Mouse (Mus musculus) MEL (cell line): Measurements from ENCODE around the gene Fgfr1op2. TPM values are rescaled to one million over a fixed set of nuclear protein-coding genes. Genes with fewer than 3 reads are reported as not detected.
A peak's percentile ranks its signal among the peaks of the same experiment; 100 is the strongest.

Experiments used
- DNase-seq: peaks from one replicate; pipeline ENCODE4 v3.0.0; 2011; ENCODE audit warnings: low read depth, low spot score
- H3K27ac ChIP-seq: 2 replicates; pipeline ENCODE4 v1.5.1; 2012; ENCODE audit warnings: low read depth, mild to moderate bottlenecking, control low read depth, low read length, moderate library complexity; ENCODE audit not compliant: control insufficient read depth
- H3K27me3 ChIP-seq, 2 experiments: fragments of 150-350 bp in 1 of 2; sonication (generic) in 1 of 2; 2 replicates each; pipeline ENCODE4 v1.6.1; 2012; ENCODE audit warnings: low read length in 2 of 2, mild to moderate bottlenecking in 2 of 2, improper control_type of control experiment in 1 of 2, moderate library complexity in 1 of 2; ENCODE audit not compliant: insufficient read depth in 2 of 2, control insufficient read depth in 1 of 2
- H3K36me3 ChIP-seq, 2 experiments: 2 replicates each; pipeline ENCODE4 v1.6.1; 2012 to 2014; ENCODE audit warnings: low read length in 2 of 2, improper control_type of control experiment in 1 of 2, inconsistent platforms in 1 of 2, mild to moderate bottlenecking in 1 of 2; ENCODE audit not compliant: insufficient read depth in 2 of 2, control insufficient read depth in 1 of 2
- H3K4me1 ChIP-seq, 2 experiments: fragments of 150-350 bp in 1 of 2; sonication (generic) in 1 of 2; 2 replicates each; pipeline ENCODE4 v1.6.1; 2012; ENCODE audit warnings: low read length in 2 of 2, improper control_type of control experiment in 1 of 2, mild to moderate bottlenecking in 1 of 2; ENCODE audit not compliant: insufficient read depth in 2 of 2, control insufficient read depth in 1 of 2
- H3K4me3 ChIP-seq, 2 experiments: fragments of 150-350 bp in 1 of 2; sonication (generic) in 1 of 2; 2 replicates each; pipeline ENCODE4 v1.5.1; 2012; ENCODE audit warnings: low read depth in 2 of 2, low read length in 2 of 2, mild to moderate bottlenecking in 2 of 2, moderate library complexity in 2 of 2, control low read depth in 1 of 2, improper control_type of control experiment in 1 of 2; ENCODE audit not compliant: control insufficient read depth in 1 of 2, insufficient read depth in 1 of 2
- H3K79me2 ChIP-seq: 2 replicates; pipeline ENCODE4 v1.6.1; 2012; ENCODE audit warnings: mild to moderate bottlenecking, low read length, moderate library complexity; ENCODE audit not compliant: control insufficient read depth, poor library complexity, insufficient read depth
- H3K9ac ChIP-seq: 2 replicates; pipeline ENCODE4 v1.6.1; 2012; ENCODE audit warnings: low read depth, mild to moderate bottlenecking, control low read depth, low read length, moderate library complexity; ENCODE audit not compliant: control insufficient read depth, poor library complexity, severe bottlenecking
- H3K9me3 ChIP-seq: fragments of 150-350 bp; sonication (generic); replicated peaks from 2 replicates; pipeline ENCODE4 v1.6.1; 2012; ENCODE audit warnings: mild to moderate bottlenecking, low read length, improper control_type of control experiment, moderate library complexity; ENCODE audit not compliant: insufficient read depth
- BHLHE40 ChIP-seq: IDR thresholded peaks from 2 replicates; pipeline ENCODE4 v1.6.1; 2012; ENCODE audit warnings: low read depth, mild to moderate bottlenecking, inconsistent platforms, low read length, improper control_type of control experiment, borderline replicate concordance
- CHD2 ChIP-seq: IDR thresholded peaks from 2 replicates; pipeline ENCODE4 v1.6.1; 2011; ENCODE audit warnings: low read length, improper control_type of control experiment
- CTCF ChIP-seq, 3 experiments: IDR thresholded peaks in 2 of 3; conservative IDR thresholded peaks in 1 of 3; 2 replicates each; pipeline ENCODE4 v1.5.1; 2011 to 2012; ENCODE audit warnings: low read length in 3 of 3, low read depth in 2 of 3, mild to moderate bottlenecking in 2 of 3, improper control_type of control experiment in 1 of 3, inconsistent platforms in 1 of 3, mixed read lengths in 1 of 3, moderate library complexity in 1 of 3; ENCODE audit not compliant: control insufficient read depth in 1 of 3, insufficient read depth in 1 of 3, poor library complexity in 1 of 3, severe bottlenecking in 1 of 3
- ELF1 ChIP-seq: IDR thresholded peaks from 2 replicates; pipeline ENCODE4 v1.6.1; 2014; ENCODE audit warnings: low read depth, mild to moderate bottlenecking, inconsistent platforms, low read length, improper control_type of control experiment, moderate library complexity
- EP300 ChIP-seq, 2 experiments: IDR thresholded peaks; 2 replicates each; pipeline ENCODE4 v1.6.1; 2011; ENCODE audit warnings: improper control_type of control experiment in 2 of 2, low read length in 2 of 2, low read depth in 1 of 2, mild to moderate bottlenecking in 1 of 2
- GABPA ChIP-seq: IDR thresholded peaks from 2 replicates; pipeline ENCODE4 v1.6.1; 2012; ENCODE audit warnings: low read depth, mild to moderate bottlenecking, inconsistent platforms, low read length, improper control_type of control experiment, moderate library complexity
- HCFC1 ChIP-seq: IDR thresholded peaks from 2 replicates; pipeline ENCODE4 v1.6.1; 2012; ENCODE audit warnings: low read depth, mild to moderate bottlenecking, inconsistent platforms, low read length, improper control_type of control experiment, moderate library complexity
- JUND ChIP-seq: IDR thresholded peaks from 2 replicates; pipeline ENCODE4 v1.6.1; 2011; ENCODE audit warnings: low read depth, mild to moderate bottlenecking, improper control_type of control experiment, low read length
- MAX ChIP-seq: IDR thresholded peaks from 2 replicates; pipeline ENCODE4 v1.6.1; 2011; ENCODE audit warnings: low read length, improper control_type of control experiment
- MAZ ChIP-seq: IDR thresholded peaks from 2 replicates; pipeline ENCODE4 v1.6.1; 2012; ENCODE audit warnings: low read depth, mild to moderate bottlenecking, inconsistent platforms, low read length, improper control_type of control experiment
- MXI1 ChIP-seq: IDR thresholded peaks from 2 replicates; pipeline ENCODE4 v1.6.1; 2011; ENCODE audit warnings: mild to moderate bottlenecking, low read depth, low read length, improper control_type of control experiment
- MYB ChIP-seq: IDR thresholded peaks from 2 replicates; pipeline ENCODE4 v1.6.1; 2011; ENCODE audit warnings: mild to moderate bottlenecking, low read depth, low read length, improper control_type of control experiment
- MYC ChIP-seq: IDR thresholded peaks from 2 replicates; pipeline ENCODE4 v1.6.1; 2011; ENCODE audit warnings: low read depth, mild to moderate bottlenecking, low read length, improper control_type of control experiment, moderate library complexity
- POLR2AphosphoS5 ChIP-seq: IDR thresholded peaks from 2 replicates; pipeline ENCODE4 v1.6.1; 2012; ENCODE audit warnings: low read depth, borderline replicate concordance, mild to moderate bottlenecking, inconsistent platforms, low read length, moderate library complexity, mixed read lengths
- RAD21 ChIP-seq: IDR thresholded peaks from 2 replicates; pipeline ENCODE4 v1.6.1; 2011; ENCODE audit warnings: mild to moderate bottlenecking, low read depth, low read length, improper control_type of control experiment
- SIN3A ChIP-seq: IDR thresholded peaks from 2 replicates; pipeline ENCODE4 v1.6.1; 2012; ENCODE audit warnings: low read length, improper control_type of control experiment, inconsistent platforms
- TBP ChIP-seq: IDR thresholded peaks from 2 replicates; pipeline ENCODE4 v1.8.0; 2011; ENCODE audit warnings: low read depth, low read length, improper control_type of control experiment
- UBTF ChIP-seq: IDR thresholded peaks from 2 replicates; pipeline ENCODE4 v1.6.1; 2012; ENCODE audit warnings: low read depth, mild to moderate bottlenecking, inconsistent platforms, low read length, improper control_type of control experiment, moderate library complexity, borderline replicate concordance; ENCODE audit not compliant: insufficient read depth
- USF2 ChIP-seq, 2 experiments: IDR thresholded peaks; 2 replicates each; pipeline ENCODE4 v1.6.1; 2011 to 2012; ENCODE audit warnings: improper control_type of control experiment in 2 of 2, low read length in 2 of 2, borderline replicate concordance in 1 of 2, inconsistent platforms in 1 of 2, low read depth in 1 of 2, mild to moderate bottlenecking in 1 of 2; ENCODE audit not compliant: insufficient read depth in 1 of 2
- ZKSCAN1 ChIP-seq: IDR thresholded peaks from 2 replicates; pipeline ENCODE4 v1.6.1; 2012; ENCODE audit warnings: low read depth, mild to moderate bottlenecking, inconsistent platforms, low read length, improper control_type of control experiment, moderate library complexity
- ZNF384 ChIP-seq: IDR thresholded peaks from 2 replicates; pipeline ENCODE4 v1.6.1; 2012; ENCODE audit warnings: low read depth, mild to moderate bottlenecking, inconsistent platforms, low read length, improper control_type of control experiment
- polyA plus RNA-seq, 2 experiments: library from polyadenylated mRNA; stranded (reverse) in 1 of 2; unstranded in 1 of 2; fragments of >175 nt in 1 of 2; fragments of >200 nt in 1 of 2; gene quantifications; 2 replicates each; pipeline versions ENCODE4 v1.2.1 to v1.2.4; 2012; ENCODE audit warnings: low replicate concordance in 2 of 2, low read depth in 1 of 2; ENCODE audit not compliant: insufficient read length in 2 of 2, insufficient read depth in 1 of 2, missing spikeins in 1 of 2
- total RNA-seq: library from RNA; depleted of rRNA; stranded (reverse); fragments of 300-350 nt; gene quantifications from 2 replicates; pipeline ENCODE4 v1.2.3, GENCODE M21; 2012; rRNA removed

Fgfr1op2 gene
- total RNA-seq (61.7 and 70.4 TPM in 2 replicates), polyA plus RNA-seq (10 to 100 TPM in 1 of 2 experiments, not detected in 1; 93.6 TPM)

DNA sequence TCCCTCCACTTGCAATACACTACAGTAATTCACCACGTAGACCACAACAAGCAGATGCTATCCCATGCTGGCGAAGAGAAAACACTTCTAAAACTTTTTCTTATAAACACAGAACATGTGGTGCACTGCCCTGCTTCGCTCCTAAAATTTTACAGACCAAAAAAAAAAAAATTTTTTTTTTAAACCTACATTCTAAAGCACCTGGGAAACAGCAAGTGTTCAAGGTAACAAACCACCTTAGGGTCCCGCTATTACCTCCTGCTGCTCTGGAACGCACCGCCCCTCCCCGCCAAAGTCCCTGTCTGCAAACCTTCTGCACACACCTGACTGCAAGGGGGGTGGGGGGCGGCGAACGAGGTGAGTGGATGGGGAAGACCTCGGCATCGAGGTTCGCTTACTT, at the start of gene Fgfr1op2:
Gene Fgfr1op2, plus strand, starts transcription at position 301 of the 400 bp plus-strand sequence.
- H3K79me2 ChIP-seq, result peaks cover 55% of the 10 kb centered on the region
- peaks cover 2 to 40% of the 10 kb centered on the region in 2 experiments for H3K36me3 ChIP-seq
- H3K9ac ChIP-seq, result peak within 1 kb of the TSS; percentile 95
- no peaks in the 10 kb centered on the region for H3K27me3 ChIP-seq
- peak; percentile 41 for DNase-seq
- H3K4me3 ChIP-seq, result peak within 1 kb of the TSS; percentile 91 to 97
- TF ChIP-seq ZNF384, result no peak
- TF ChIP-seq MYC, result no peak
- TF ChIP-seq GABPA, result no peak
- TF ChIP-seq BHLHE40, result no peak
- no peak for TF ChIP-seq JUND
- no peak for TF ChIP-seq POLR2AphosphoS5
- no peak for TF ChIP-seq USF2 (IDR thresholded peaks at IDR 0.05; ENCODE audit: borderline replicate concordance in 1 of 2, insufficient read depth in 1 of 2, low read depth in 1 of 2, low read length in 2 of 2)
- 0 out of 2 replicates have a peak, but pooled peaks have one; percentile 38 for TF ChIP-seq UBTF
- no peak for TF ChIP-seq MAZ
- TF ChIP-seq CTCF (IDR thresholded peaks at IDR 0.05 in 2 of 3, conservative IDR thresholded peaks at IDR 0.05 in 1 of 3; ENCODE audit: control insufficient read depth in 1 of 3, insufficient read depth in 1 of 3, low read depth in 2 of 3, low read length in 3 of 3, poor library complexity in 1 of 3, severe bottlenecking in 1 of 3), result no peak
- TF ChIP-seq ZKSCAN1, result no peak
- no peak for TF ChIP-seq MYB
- peak; percentile 42; the same call in 1 of the 2 replicates for TF ChIP-seq SIN3A
- TF ChIP-seq RAD21, result no peak
- TF ChIP-seq HCFC1, result no peak
- no peak for TF ChIP-seq CHD2
- 0 out of 4 replicates have a peak, but pooled peaks of 1 of the 2 experiments have one; percentile 18 for TF ChIP-seq EP300 (IDR thresholded peaks at IDR 0.05; ENCODE audit: low read depth in 1 of 2, low read length in 2 of 2)
- no peak for TF ChIP-seq MAX
- no peak for TF ChIP-seq ELF1
- TF ChIP-seq MXI1, result peak; percentile 60
- TF ChIP-seq TBP, result no peak
- peaks cover 10 to 11% of the 10 kb centered on the region in 2 experiments for H3K4me1 ChIP-seq
- H3K27ac ChIP-seq, result peak within 1 kb of the TSS; percentile 90
- H3K9me3 ChIP-seq, result no peaks in the 10 kb centered on the region
